Comparison of ENCODE assay signal across 8 mouse cellular contexts in the genomic region with DNA sequence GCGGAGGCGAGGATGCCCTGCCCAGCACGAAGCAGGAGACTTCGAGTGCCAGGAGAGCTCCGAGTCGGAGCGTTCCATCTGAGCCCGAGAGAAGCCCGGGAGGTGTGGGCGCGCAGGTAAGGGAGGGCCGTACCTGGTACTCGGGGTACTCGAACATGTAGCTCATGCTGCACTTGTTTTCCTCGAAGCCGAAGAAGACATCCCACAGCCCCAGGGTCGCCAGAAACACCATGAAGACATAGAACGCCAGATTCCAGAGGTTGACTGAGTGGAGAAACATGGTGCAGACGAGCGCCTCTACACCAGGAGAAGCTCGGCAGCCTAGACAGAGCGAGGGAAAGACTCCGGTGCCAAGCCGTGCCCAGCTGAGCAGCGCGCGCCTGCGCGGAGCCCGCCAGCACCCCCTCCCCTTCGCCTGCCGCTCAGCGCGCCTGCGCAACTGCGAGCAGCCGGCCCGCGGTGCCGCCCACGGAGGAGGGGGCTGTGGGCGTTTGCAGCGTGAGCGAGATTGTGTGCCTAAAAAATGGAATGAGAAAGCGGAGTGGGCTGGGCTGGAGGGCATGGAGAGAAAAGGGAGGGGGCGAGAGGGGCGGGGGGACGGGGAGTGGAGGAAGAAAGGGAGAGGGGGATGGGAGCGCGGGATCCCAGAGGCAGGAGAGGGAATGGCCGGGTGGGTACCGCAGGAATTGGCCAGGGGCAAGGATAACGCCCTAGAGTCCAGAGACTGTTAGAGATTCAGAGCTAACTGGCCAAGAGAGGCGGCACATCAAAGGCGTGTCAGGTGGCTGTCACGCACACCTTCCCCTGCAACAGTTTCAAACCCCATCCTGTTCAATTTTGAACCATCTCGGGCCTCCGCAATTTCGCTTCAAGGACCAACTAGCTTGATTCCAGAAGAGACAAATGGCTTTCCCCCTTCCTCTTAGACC. TPM values are rescaled to one million over a fixed set of nuclear protein-coding genes. Genes with fewer than 3 reads are reported as not detected.
DNase-seq lines count a peak whose midpoint lies in the region; ATAC-seq and TF ChIP-seq lines count a peak whose summit lies in the region.

A gene (minus strand): TSS at position 384 of the 929 bp plus-strand sequence.

- TF ChIP-seq POLR2A in cerebellum, adult 2 months (IDR thresholded peaks at IDR 0.05; ENCODE audit: borderline replicate concordance, insufficient read depth, low read length) = no peak; the same call in none of the 2 replicates
- TF ChIP-seq POLR2A in thymus, adult 2 months (IDR thresholded peaks at IDR 0.05; ENCODE audit: control insufficient read depth, extremely low read depth, insufficient read depth, low read length, poor library complexity) = 0 out of 2 replicates have a peak, but pooled peaks have one; percentile 45

- H3K36me3 ChIP-seq in hindbrain, embryonic 11.5 days (ENCODE audit: control insufficient read depth, insufficient read depth, low read length) = no peaks in the 10 kb centered on the region
- no peaks in the 10 kb centered on the region for H3K36me3 ChIP-seq in lung, embryonic 16.5 days (ENCODE audit: control insufficient read depth, insufficient read depth, low read length)
- no peaks in the 10 kb centered on the region for H3K36me3 ChIP-seq in thymus, adult 2 months (ENCODE audit: control insufficient read depth, insufficient read depth, low read length)

- H3K4me1 ChIP-seq in cerebellum, adult 2 months (ENCODE audit: control insufficient read depth, insufficient read depth, low read length) = peaks cover 5% of the 10 kb centered on the region; the same call in 1 of the 2 replicates
- H3K4me1 ChIP-seq in hindbrain, embryonic 11.5 days (replicated peaks; ENCODE audit: control insufficient read depth, insufficient read depth, low read length) = no peaks in the 10 kb centered on the region
- H3K4me1 ChIP-seq in lung, embryonic 16.5 days (replicated peaks; ENCODE audit: control insufficient read depth, insufficient read depth, low read length) = no peaks in the 10 kb centered on the region
- peaks cover 6% of the 10 kb centered on the region; the same call in 1 of the 2 replicates for H3K4me1 ChIP-seq in thymus, adult 2 months (replicated peaks; ENCODE audit: control insufficient read depth, insufficient read depth, low read length)

- H3K4me3 ChIP-seq in cerebellum, adult 2 months (replicated peaks; ENCODE audit: insufficient read depth, low read depth, low read length) = peak within 1 kb of the TSS; percentile 99
- peak within 1 kb of the TSS; percentile 76 for H3K4me3 ChIP-seq in hindbrain, embryonic 11.5 days (ENCODE audit: low read depth, low read length)
- H3K4me3 ChIP-seq in lung, embryonic 16.5 days (ENCODE audit: low read length) = peak within 1 kb of the TSS; percentile 86
- H3K4me3 ChIP-seq in thymus, adult 2 months (ENCODE audit: control insufficient read depth, insufficient read depth, low read length) = peak within 1 kb of the TSS; percentile 61

- under 1% methylated on average over 57 of the region's 59 CpGs for WGBS in cerebellum, adult 2 months
- WGBS in hindbrain, embryonic 11.5 days = under 1% methylated on average over 56 of the region's 59 CpGs
- under 1% methylated on average over 52 of the region's 59 CpGs for WGBS in lung, embryonic 16.5 days
- under 1% methylated on average over 58 of the region's 59 CpGs for WGBS in thymus, adult 2 months

- no peak for TF ChIP-seq CTCF in cerebellum, adult 2 months (IDR thresholded peaks at IDR 0.05; ENCODE audit: borderline replicate concordance, insufficient read depth, low read depth, low read length)
- TF ChIP-seq CTCF in thymus, adult 2 months (IDR thresholded peaks at IDR 0.05; ENCODE audit: borderline replicate concordance, control insufficient read depth, extremely low read depth, insufficient read depth, low read length, poor library complexity) = peak; percentile 13; the same call in 1 of the 2 replicates

- H3K9ac ChIP-seq in hindbrain, embryonic 11.5 days (ENCODE audit: low read depth, low read length) = peak within 1 kb of the TSS; percentile 71
- H3K9ac ChIP-seq in lung, embryonic 16.5 days (ENCODE audit: low read length) = peak within 1 kb of the TSS; percentile 82

- no peaks in the 10 kb centered on the region for H3K27me3 ChIP-seq in cerebellum, adult 2 months (ENCODE audit: control insufficient read depth, insufficient read depth, low read length)
- no peaks in the 10 kb centered on the region for H3K27me3 ChIP-seq in hindbrain, embryonic 11.5 days (ENCODE audit: control insufficient read depth, insufficient read depth, low read length)
- no peaks in the 10 kb centered on the region for H3K27me3 ChIP-seq in lung, embryonic 16.5 days (ENCODE audit: control insufficient read depth, insufficient read depth, low read depth, low read length)
- H3K27me3 ChIP-seq in thymus, adult 2 months (ENCODE audit: control insufficient read depth, insufficient read depth, low read length) = no peaks in the 10 kb centered on the region

- H3K27ac ChIP-seq in cerebellum, adult 2 months (ENCODE audit: insufficient read depth, low read length) = peak within 1 kb of the TSS; percentile 82
- peak within 1 kb of the TSS; percentile 67 for H3K27ac ChIP-seq in hindbrain, embryonic 11.5 days (ENCODE audit: low read depth, low read length)
- peak within 1 kb of the TSS; percentile 79 for H3K27ac ChIP-seq in lung, embryonic 16.5 days (ENCODE audit: low read length)
- no peak within 1 kb of the TSS for H3K27ac ChIP-seq in thymus, adult 2 months (ENCODE audit: control insufficient read depth, insufficient read depth, low read length)

- peak within 1 kb of the TSS; percentile 92 for H3K4me2 ChIP-seq in hindbrain, embryonic 11.5 days (replicated peaks; ENCODE audit: low read depth, low read length)
- H3K4me2 ChIP-seq in lung, embryonic 16.5 days (ENCODE audit: low read depth, low read length) = peak within 1 kb of the TSS; percentile 98

- H3K9me3 ChIP-seq in hindbrain, embryonic 11.5 days (ENCODE audit: control insufficient read depth, low read length) = no peaks in the 10 kb centered on the region
- no peaks in the 10 kb centered on the region for H3K9me3 ChIP-seq in lung, embryonic 16.5 days (ENCODE audit: control insufficient read depth, low read length)

- peak; percentile 97 for DNase-seq in ES-CJ7 (ENCODE audit: low read depth, low spot score)
- DNase-seq in cerebellum, adult 2 months = peak; percentile 93
- peak; percentile 79 to 95 for DNase-seq in frontal cortex, adult 2 months (ENCODE audit: extremely low spot score in 1 of 2, low spot score in 1 of 2)
- peak; percentile 95 for DNase-seq in hindbrain, embryonic 11.5 days (ENCODE audit: low spot score)
- peak; percentile 93 for DNase-seq in layer of hippocampus, adult 9-11 months
- peak; percentile 84 for DNase-seq in ovary, adult 18-20 months (ENCODE audit: low spot score)
- peak; percentile 89 for DNase-seq in thymus, adult 2 months

- ATAC-seq in hindbrain, embryonic 11.5 days (ENCODE audit: low FRiP score) = peak; percentile 99
- peak; percentile 100 for ATAC-seq in lung, embryonic 16.5 days (ENCODE audit: low read depth)

RNA-seq across cellular contexts. Expression of the gene that starts here (rescaled TPM):
- polyA plus RNA-seq in cerebellum, adult 2 months (2012; rRNA removed) = 6.7 TPM in 2 replicates
- polyA plus RNA-seq in frontal cortex, adult 2 months (2012; rRNA removed) = 11.2 and 11.5 TPM in 2 replicates
- 13.7 and 26.1 TPM in 2 replicates for polyA plus RNA-seq in hindbrain, embryonic 11.5 days (2014; fragmentation: Nextera tagmentation; extraction: Ambion mirVana)
- polyA plus RNA-seq in lung, embryonic 16.5 days (2015; fragmentation: Nextera tagmentation; extraction: Ambion mirVana) = 5.9 and 6.3 TPM in 2 replicates
- polyA plus RNA-seq in thymus, adult 2 months (2012; rRNA removed) = 0.83 and 1.1 TPM in 2 replicates
